Mouse (Mus musculus) heart, embryonic 15.5 days (tissue): ENCODE results near the gene Ano6. TPM values are rescaled to one million over a fixed set of nuclear protein-coding genes. Genes with fewer than 3 reads are reported as not detected.

Experiments used
- ATAC-seq: fragments of 200-750 bp; cut with Nextera tagmentation; replicated peaks from 2 replicates; pipeline ENCODE4 v1.8.0; 2017; ENCODE audit warnings: low read depth, moderate TSS enrichment; ENCODE audit not compliant: insufficient number of reproducible peaks, insufficient read depth, low FRiP score
- H3K27ac ChIP-seq: fragments of 300-500 bp; sonication (generic); 2 replicates; pipeline ENCODE4 v1.5.1; 2015; ENCODE audit warnings: mild to moderate bottlenecking, inconsistent platforms
- H3K27me3 ChIP-seq: fragments of 300-500 bp; sonication (generic); 2 replicates; pipeline ENCODE4 v1.6.1; 2015; ENCODE audit warnings: inconsistent platforms
- H3K36me3 ChIP-seq: fragments of 300-500 bp; sonication (generic); 2 replicates; pipeline ENCODE4 v1.6.1; 2015; ENCODE audit warnings: mild to moderate bottlenecking, inconsistent platforms
- H3K4me1 ChIP-seq: fragments of 300-500 bp; sonication (generic); replicated peaks from 2 replicates; pipeline ENCODE4 v1.6.1; 2015; ENCODE audit warnings: inconsistent platforms
- H3K4me2 ChIP-seq: fragments of 300-500 bp; sonication (generic); 2 replicates; pipeline ENCODE4 v1.6.1; 2015; ENCODE audit warnings: inconsistent platforms, mild to moderate bottlenecking, moderate library complexity
- H3K4me3 ChIP-seq: fragments of 300-500 bp; sonication (generic); 2 replicates; pipeline ENCODE4 v1.5.1; 2015; ENCODE audit warnings: mild to moderate bottlenecking, inconsistent platforms
- H3K9ac ChIP-seq: fragments of 300-500 bp; sonication (generic); 2 replicates; pipeline ENCODE4 v1.6.1; 2015; ENCODE audit warnings: mild to moderate bottlenecking, inconsistent platforms
- H3K9me3 ChIP-seq: fragments of 300-500 bp; sonication (generic); replicated peaks from 2 replicates; pipeline ENCODE4 v1.6.1; 2016; ENCODE audit warnings: inconsistent platforms
- WGBS: fragments of 180-500 bp; shearing (Covaris S2); methylation state at CpG from one replicate; pipeline ENCODE4 v1.1.7; 2015; ENCODE audit warnings: mixed read lengths; 5-methylcytosine and 5-hydroxymethylcytosine counted together
- polyA plus RNA-seq: library from polyadenylated mRNA; unstranded; fragments of >200 nt; fragmentation: Nextera tagmentation; extraction: Ambion mirVana; gene quantifications from 2 replicates; pipeline ENCODE4 v1.2.1, GENCODE M21; 2015

Gene Ano6
- polyA plus RNA-seq, 1 experiment from 2014 or later: 27.2 TPM

GRCm38 (mm10) chr15:95801261-95801979 is 10.8 kb downstream of the Ano6 start:
- Histone ChIP-seq H3K4me2 (no peak overlapping the region), H3K36me3 (no peaks in the 10 kb centered on the region), H3K9ac (no peak overlapping the region), H3K9me3 (no peaks in the 10 kb centered on the region), H3K4me3 (no peak overlapping the region), H3K27ac (peak overlapping the region; percentile 72; the same call in 1 of the 2 replicates), H3K4me1 (peaks cover 53% of the 10 kb centered on the region), H3K27me3 (no peaks in the 10 kb centered on the region)
- ATAC-seq: no peak
- 74% methylated on average over 21 of the region's 21 CpGs for WGBS

- Histone ChIP-seq H3K27me3 (no peaks in the 10 kb centered on the region), H3K4me2 (no peak overlapping the region), H3K9ac (no peak overlapping the region), H3K9me3 (no peaks in the 10 kb centered on the region), H3K4me3 (no peak overlapping the region), H3K4me1 (peaks cover 52% of the 10 kb centered on the region), H3K27ac (peak overlapping the region; percentile 72), H3K36me3 (no peaks in the 10 kb centered on the region)
- 65% methylated on average over 6 of the region's 6 CpGs for WGBS
- ATAC-seq: 0 out of 2 replicates have a peak, but pooled peaks have one; percentile 15
These were observed 11.5 kb downstream of the Ano6 start for GRCm38 (mm10) chr15:95802140-95802539.

- H3K4me3 ChIP-seq: no peak overlapping the region
- no peak for ATAC-seq
- H3K4me1 ChIP-seq: peaks cover 48% of the 10 kb centered on the region
- no peak overlapping the region for H3K9ac ChIP-seq
- no peak overlapping the region for H3K4me2 ChIP-seq
- no peaks in the 10 kb centered on the region for H3K27me3 ChIP-seq
- no peaks in the 10 kb centered on the region for H3K9me3 ChIP-seq
- 70% methylated on average over 2 of the region's 2 CpGs for WGBS
- peak overlapping the region; percentile 72 for H3K27ac ChIP-seq
- no peaks in the 10 kb centered on the region for H3K36me3 ChIP-seq
These were observed 12.1 kb downstream of the Ano6 start for GRCm38 (mm10) chr15:95802762-95803161.

GRCm38 (mm10) chr15:95803484-95803883 is 12.8 kb downstream of the Ano6 start:
- peak overlapping the region; percentile 72; the same call in 1 of the 2 replicates for H3K27ac ChIP-seq
- no peaks in the 10 kb centered on the region for H3K9me3 ChIP-seq
- H3K27me3 ChIP-seq: no peaks in the 10 kb centered on the region
- no peak overlapping the region for H3K4me2 ChIP-seq
- WGBS: 80% methylated on average over 3 of the region's 3 CpGs
- no peak overlapping the region for H3K4me3 ChIP-seq
- no peaks in the 10 kb centered on the region for H3K36me3 ChIP-seq
- ATAC-seq: no peak
- H3K9ac ChIP-seq: no peak overlapping the region
- peaks cover 45% of the 10 kb centered on the region for H3K4me1 ChIP-seq

GRCm38 (mm10) chr15:95804255-95804654 is 13.6 kb downstream of the Ano6 start:
- Histone ChIP-seq H3K27ac (peak overlapping the region; percentile 63), H3K9ac (no peak overlapping the region), H3K4me3 (no peak overlapping the region), H3K4me2 (no peak overlapping the region), H3K27me3 (no peaks in the 10 kb centered on the region), H3K36me3 (no peaks in the 10 kb centered on the region), H3K4me1 (peaks cover 44% of the 10 kb centered on the region), H3K9me3 (no peaks in the 10 kb centered on the region)
- peak; percentile 26; the same call in 1 of the 2 replicates for ATAC-seq
- 30% methylated on average over 7 of the region's 7 CpGs for WGBS

- Histone ChIP-seq H3K9me3 (no peaks in the 10 kb centered on the region), H3K4me1 (peaks cover 44% of the 10 kb centered on the region), H3K27me3 (no peaks in the 10 kb centered on the region), H3K9ac (no peak overlapping the region), H3K4me2 (no peak overlapping the region), H3K36me3 (no peaks in the 10 kb centered on the region), H3K4me3 (no peak overlapping the region), H3K27ac (peak overlapping the region; percentile 63)
- 26% methylated on average over 5 of the region's 5 CpGs for WGBS
- no peak for ATAC-seq
These were observed 14.4 kb downstream of the Ano6 start for GRCm38 (mm10) chr15:95805022-95805471.

GRCm38 (mm10) chr15:95807908-95808307 is 17.3 kb downstream of the Ano6 start:
- 57% methylated on average over 3 of the region's 3 CpGs for WGBS

GRCm38 (mm10) chr15:95810357-95810761 is 19.7 kb downstream of the Ano6 start:
- WGBS: 85% methylated on average over 4 of the region's 4 CpGs
- no peak for ATAC-seq
- Histone ChIP-seq H3K4me3 (no peak overlapping the region), H3K36me3 (peaks cover 6% of the 10 kb centered on the region; the same call in 1 of the 2 replicates), H3K9me3 (no peaks in the 10 kb centered on the region), H3K4me2 (no peak overlapping the region), H3K27ac (no peak overlapping the region), H3K4me1 (peaks cover 8% of the 10 kb centered on the region), H3K9ac (no peak overlapping the region), H3K27me3 (no peaks in the 10 kb centered on the region)

More at GRCm38 (mm10) chr15:95807908-95808307, 17.3 kb downstream of the Ano6 start:
- ATAC-seq: no peak
- H3K27ac ChIP-seq: no peak overlapping the region
- no peak overlapping the region for H3K4me3 ChIP-seq
- H3K4me2 ChIP-seq: no peak overlapping the region
- H3K9me3 ChIP-seq: no peaks in the 10 kb centered on the region
- H3K36me3 ChIP-seq: peaks cover 6% of the 10 kb centered on the region; the same call in 1 of the 2 replicates
- no peak overlapping the region for H3K9ac ChIP-seq
- peaks cover 30% of the 10 kb centered on the region for H3K4me1 ChIP-seq
- no peaks in the 10 kb centered on the region for H3K27me3 ChIP-seq

GRCm38 (mm10) chr15:95812821-95813571 is 22.4 kb downstream of the Ano6 start:
- no peak overlapping the region for H3K4me2 ChIP-seq
- no peak for ATAC-seq
- WGBS: 91% methylated on average over 8 of the region's 8 CpGs
- no peak overlapping the region for H3K9ac ChIP-seq
- no peak overlapping the region for H3K4me3 ChIP-seq
- peaks cover 2% of the 10 kb centered on the region for H3K4me1 ChIP-seq
- no peak overlapping the region for H3K27ac ChIP-seq
- H3K27me3 ChIP-seq: no peaks in the 10 kb centered on the region
- H3K36me3 ChIP-seq: peaks cover 6% of the 10 kb centered on the region; the same call in 1 of the 2 replicates
- H3K9me3 ChIP-seq: no peaks in the 10 kb centered on the region

- Histone ChIP-seq H3K9me3 (no peaks in the 10 kb centered on the region), H3K36me3 (no peaks in the 10 kb centered on the region; the same call in 1 of the 2 replicates), H3K27ac (no peak overlapping the region), H3K9ac (no peak overlapping the region), H3K4me3 (no peak overlapping the region), H3K4me2 (no peak overlapping the region), H3K27me3 (no peaks in the 10 kb centered on the region), H3K4me1 (no peaks in the 10 kb centered on the region)
- 83% methylated on average over 3 of the region's 3 CpGs for WGBS
- ATAC-seq: no peak
These were observed 26.9 kb downstream of the Ano6 start for GRCm38 (mm10) chr15:95817501-95817900.

- Histone ChIP-seq H3K4me3 (no peak overlapping the region), H3K9me3 (no peaks in the 10 kb centered on the region), H3K9ac (no peak overlapping the region), H3K4me1 (no peaks in the 10 kb centered on the region), H3K4me2 (no peak overlapping the region), H3K36me3 (no peaks in the 10 kb centered on the region), H3K27ac (no peak overlapping the region), H3K27me3 (no peaks in the 10 kb centered on the region)
- 91% methylated on average over 9 of the region's 9 CpGs for WGBS
- no peak for ATAC-seq
These were observed 28.8 kb downstream of the Ano6 start for GRCm38 (mm10) chr15:95819249-95820035.
